Mouse (Mus musculus) lung, postnatal 4 days (tissue): ENCODE results near the gene Hepacam.

Experiments
- DNase-seq, 2 experiments: peaks; one replicate each; pipeline ENCODE4 v3.0.0; 2021

Gene Hepacam

GRCm38 (mm10) chr9:37433823-37434560, 66.8 kb downstream of the Hepacam start:
- DNase-seq = peak in 1 of 2 experiments; percentile 32

GRCm38 (mm10) chr9:37434932-37435331, 67.8 kb downstream of the Hepacam start:
- no peak for DNase-seq

- DNase-seq = no peak
These were observed 68.5 kb downstream of the Hepacam start for GRCm38 (mm10) chr9:37435616-37436015.
